Mouse (Mus musculus) activated CD4-positive, CD25-positive, alpha-beta regulatory T cell, adult 9 weeks (primary cell): ENCODE data around the gene Lypd5. TPM values are rescaled to one million over a fixed set of nuclear protein-coding genes. Genes with fewer than 3 reads are reported as not detected.

Experiments used
- polyA plus RNA-seq: library from polyadenylated mRNA; unstranded; fragments of 100-300 nt; shearing (Covaris generic); gene quantifications from one replicate; pipeline ENCODE4 v1.2.1, GENCODE M21; 2017

Gene Lypd5
- polyA plus RNA-seq, result not detected

GRCm38 (mm10) chr7:24348896-24349295 lies at the start of gene Lypd5:
TSS of gene Lypd5 (plus strand) at chr7:24349196.

GRCm38 (mm10) chr7:24300771-24301282 lies 48.2 kb upstream of the Lypd5 start, which contains the start of gene Zfp61:
TSS of gene Zfp61 (minus strand) at chr7:24301232.

GRCm38 (mm10) chr7:24316567-24317092 lies 32.4 kb upstream of the Lypd5 start, which contains the start of gene Zfp94:
TSS of gene Zfp94 (minus strand) at chr7:24316666.

GRCm38 (mm10) chr7:24333304-24333986 lies 15.6 kb upstream of the Lypd5 start, which contains the start of gene Tescl:
TSS of gene Tescl (minus strand) at chr7:24333936.

GRCm38 (mm10) chr7:24369731-24370541 lies 20.9 kb downstream of the Lypd5 start, which contains the start of gene Kcnn4:
TSS of gene Kcnn4 (plus strand) at chr7:24370263.

GRCm38 (mm10) chr7:24399256-24400081 lies 50.5 kb downstream of the Lypd5 start, which contains the start of gene Smg9:
TSS of gene Smg9 (plus strand) at chr7:24399619.

Other genes with a start within 250 kb of the Lypd5 start
- 1.1 TPM for gene Zfp112, start 236.9 kb upstream of the Lypd5 start, polyA plus RNA-seq
- gene Zfp235, start 215.0 kb upstream of the Lypd5 start, polyA plus RNA-seq, result 19.9 TPM
- gene Zfp114, start 174.1 kb upstream of the Lypd5 start, polyA plus RNA-seq, result 1.7 TPM
- gene Zfp111, start 137.8 kb upstream of the Lypd5 start, polyA plus RNA-seq, result 1.3 TPM
- gene Zfp109, start 111.6 kb upstream of the Lypd5 start, polyA plus RNA-seq, result 6.4 TPM
- 0.76 TPM for gene Zfp108, start 94.4 kb upstream of the Lypd5 start, polyA plus RNA-seq
- 4.7 TPM for gene Zfp93, start 78.8 kb upstream of the Lypd5 start, polyA plus RNA-seq
- gene Zfp61, start 48.0 kb upstream of the Lypd5 start, polyA plus RNA-seq, result 27.2 TPM
- gene Zfp94, start 32.5 kb upstream of the Lypd5 start, polyA plus RNA-seq, result 13.6 TPM
- gene Tescl, start 15.3 kb upstream of the Lypd5 start, polyA plus RNA-seq, result not detected
- gene Kcnn4, start 21.1 kb downstream of the Lypd5 start, polyA plus RNA-seq, result 147 TPM
- 50.9 TPM for gene Smg9, start 50.4 kb downstream of the Lypd5 start, polyA plus RNA-seq
- gene Irgc1, start 103.1 kb downstream of the Lypd5 start, polyA plus RNA-seq, result 0.40 TPM
- gene Plaur, start 113.3 kb downstream of the Lypd5 start, polyA plus RNA-seq, result 1.0 TPM
- not detected for gene Cadm4, start 132.8 kb downstream of the Lypd5 start, polyA plus RNA-seq
- gene Zfp428, start 157.8 kb downstream of the Lypd5 start, polyA plus RNA-seq, result 1.1 TPM
- gene AC161166.1, start 163.3 kb downstream of the Lypd5 start, polyA plus RNA-seq, result not detected
- gene Irgq, start 181.5 kb downstream of the Lypd5 start, polyA plus RNA-seq, result 1.2 TPM
- not detected for gene Pinlyp, start 196.9 kb downstream of the Lypd5 start, polyA plus RNA-seq
- gene Xrcc1, start 197.1 kb downstream of the Lypd5 start, polyA plus RNA-seq, result 66.9 TPM
- 16.0 TPM for gene Ethe1, start 238.3 kb downstream of the Lypd5 start, polyA plus RNA-seq
- gene Zfp575, start 238.4 kb downstream of the Lypd5 start, polyA plus RNA-seq, result 0.13 TPM